ENCODE assay signal across 8 mouse cellular contexts in genomic region chr16:11323324-11324051, GRCm38 (mm10). TPM values are rescaled to one million over a fixed set of nuclear protein-coding genes. Genes with fewer than 3 reads are reported as not detected.
DNase-seq lines count a peak whose midpoint lies in the region; ATAC-seq and TF ChIP-seq lines count a peak whose summit lies in the region.

No protein-coding gene starts in this region.

- H3K9ac ChIP-seq in heart, embryonic 13.5 days: peak overlapping the region; percentile 95

- H3K27ac ChIP-seq in gastrocnemius, adult 2 months: peak overlapping the region; percentile 94
- H3K27ac ChIP-seq in heart, embryonic 13.5 days (replicated peaks): peak overlapping the region; percentile 89

- H3K4me2 ChIP-seq in heart, embryonic 13.5 days: peak overlapping the region; percentile 99

- no peaks in the 10 kb centered on the region for H3K9me3 ChIP-seq in E14TG2a.4 (ENCODE audit: low read length)
- H3K9me3 ChIP-seq in heart, embryonic 13.5 days: no peaks in the 10 kb centered on the region

- intact Hi-C loops in gastrocnemius, adult 2 months (cut with DNase I): loop anchor here (2.0 to 10.0 kb wide), 4 partner anchors 69 to 149 kb away; partner anchors contain the start of genes Gspt1, Rsl1d1 and Zc3h7a

- peak overlapping the region; percentile 90 for H3K4me3 ChIP-seq in gastrocnemius, adult 2 months
- H3K4me3 ChIP-seq in E14TG2a.4 (replicated peaks; ENCODE audit: low read length): peak overlapping the region; percentile 94
- peak overlapping the region; percentile 90 for H3K4me3 ChIP-seq in heart, embryonic 13.5 days

- H3K27me3 ChIP-seq in E14TG2a.4 (ENCODE audit: insufficient read depth, low read length): no peaks in the 10 kb centered on the region
- no peaks in the 10 kb centered on the region for H3K27me3 ChIP-seq in heart, embryonic 13.5 days (replicated peaks)
- no peaks in the 10 kb centered on the region for H3K27me3 ChIP-seq in splenic B cell, adult 2 months (ENCODE audit: control insufficient read depth, insufficient read depth, low read length, poor library complexity, severe bottlenecking)

- DNase-seq in gastrocnemius, adult 2 months: peak; percentile 43
- DNase-seq in gastrocnemius, postnatal 10 days: no peak
- DNase-seq in cerebellum, adult 9-10 months: peak; percentile 30
- DNase-seq in kidney, postnatal 10 days: peak; percentile 30
- DNase-seq in lung, postnatal 14 days: peak; percentile 13
- peak; percentile 20 for DNase-seq in splenic B cell, adult 2 months (ENCODE audit: low read depth, low spot score)

- 4% methylated on average over 17 of the region's 17 CpGs for WGBS in heart, embryonic 13.5 days

- peaks cover 34% of the 10 kb centered on the region for H3K4me1 ChIP-seq in E14TG2a.4 (replicated peaks; ENCODE audit: low read depth, low read length)
- peaks cover 16% of the 10 kb centered on the region for H3K4me1 ChIP-seq in heart, embryonic 13.5 days

- H3K36me3 ChIP-seq in E14TG2a.4 (ENCODE audit: insufficient read depth, low read length): peaks cover 11% of the 10 kb centered on the region
- H3K36me3 ChIP-seq in heart, embryonic 13.5 days: no peaks in the 10 kb centered on the region
- H3K36me3 ChIP-seq in splenic B cell, adult 2 months (ENCODE audit: control insufficient read depth, insufficient read depth, low read length, poor library complexity, severe bottlenecking): no peaks in the 10 kb centered on the region

- no peak for TF ChIP-seq CTCF in gastrocnemius, adult 2 months (IDR thresholded peaks at IDR 0.05)
- TF ChIP-seq CTCF in E14TG2a.4 (conservative IDR thresholded peaks at IDR 0.05; ENCODE audit: low read length): no peak

- ATAC-seq in heart, embryonic 13.5 days (ENCODE audit: extremely low read depth, insufficient number of reproducible peaks, low FRiP score, low TSS enrichment): no peak

RNA-seq across cellular contexts. Expression of gene Snx29, which starts 0.8 kb away (rescaled TPM):
- 10 to 100 TPM in 1 of 2 experiments, 1 to 10 TPM in 1; 9.6 to 11.6 TPM for total RNA-seq in gastrocnemius, adult 2 months (2021)
- total RNA-seq in gastrocnemius, postnatal 10 days (2021): 10 to 100 TPM; 12.9 to 16.0 TPM
- polyA plus RNA-seq in heart, embryonic 13.5 days (2015; fragmentation: Nextera tagmentation; extraction: Ambion mirVana): 6.0 and 7.4 TPM in 2 replicates

RNA-seq across cellular contexts. Expression of gene Tnfrsf17, which starts 9.9 kb away (rescaled TPM):
- total RNA-seq in gastrocnemius, adult 2 months (2021): not detected
- under 1 TPM in 1 of 2 experiments, not detected in 1; 0.31 TPM for total RNA-seq in gastrocnemius, postnatal 10 days (2021)
- not detected in 2 replicates for polyA plus RNA-seq in heart, embryonic 13.5 days (2015; fragmentation: Nextera tagmentation; extraction: Ambion mirVana)
